Mouse (Mus musculus): Measurements from ENCODE around the gene Ubc. TPM values are rescaled to one million over a fixed set of nuclear protein-coding genes. Genes with fewer than 3 reads are reported as not detected.
"Not testable (repeated sequence)": the region's sequence is repeated elsewhere in the genome, so short reads cannot be mapped to it uniquely, and the experiment has no call there.

The Ubc gene
- polyA plus RNA-seq, 1 experiment from 2014 or later: 1,143 TPM

GRCm38 (mm10) chr5:125395008-125395407 lies 5.0 kb upstream of the Ubc start:
- Histone ChIP-seq H3K36me3 (ENCODE audit: control insufficient read depth, insufficient read depth, low read length) (no peaks in the 10 kb centered on the region), H3K9me3 (ENCODE audit: control insufficient read depth, low read length) (no peaks in the 10 kb centered on the region), H3K27me3 (ENCODE audit: control insufficient read depth, insufficient read depth, low read length) (no peaks in the 10 kb centered on the region), H3K27ac (ENCODE audit: low read depth, low read length) (peak overlapping the region; percentile 97; the same call in 1 of the 2 replicates), H3K4me1 (ENCODE audit: control insufficient read depth, insufficient read depth, low read length) (peaks cover 19% of the 10 kb centered on the region), H3K4me2 (ENCODE audit: low read depth) (no peak overlapping the region), H3K4me3 (ENCODE audit: low read depth, low read length) (no peak overlapping the region), H3K9ac (ENCODE audit: low read length) (peak overlapping the region; percentile 33; the same call in 1 of the 2 replicates)
- WGBS: 64% methylated on average over 3 of the region's 3 CpGs
- ATAC-seq (ENCODE audit: insufficient read depth, low FRiP score, low TSS enrichment) (no peak), DNase-seq (ENCODE audit: low spot score) (no peak)

- Histone ChIP-seq H3K27ac (ENCODE audit: low read depth, low read length) (peak overlapping the region; percentile 97), H3K27me3 (ENCODE audit: control insufficient read depth, insufficient read depth, low read length) (no peaks in the 10 kb centered on the region), H3K4me3 (ENCODE audit: low read depth, low read length) (peak overlapping the region; percentile 24; the same call in 1 of the 2 replicates), H3K9ac (ENCODE audit: low read length) (peak overlapping the region; percentile 56), H3K4me2 (ENCODE audit: low read depth) (peak overlapping the region; percentile 45), H3K4me1 (ENCODE audit: control insufficient read depth, insufficient read depth, low read length) (peaks cover 19% of the 10 kb centered on the region), H3K36me3 (ENCODE audit: control insufficient read depth, insufficient read depth, low read length) (no peaks in the 10 kb centered on the region), H3K9me3 (ENCODE audit: control insufficient read depth, low read length) (no peaks in the 10 kb centered on the region)
- WGBS: 20% methylated on average over 22 of the region's 25 CpGs
- ATAC-seq (ENCODE audit: insufficient read depth, low FRiP score, low TSS enrichment) (peak; percentile 67), DNase-seq (ENCODE audit: low spot score) (peak; percentile 88)
These were observed 3.9 kb upstream of the Ubc start for GRCm38 (mm10) chr5:125393622-125394603.

- H3K4me1 ChIP-seq (ENCODE audit: control insufficient read depth, insufficient read depth, low read length): peaks cover 21% of the 10 kb centered on the region
- peak overlapping the region; percentile 56 for H3K9ac ChIP-seq (ENCODE audit: low read length)
- no peaks in the 10 kb centered on the region for H3K36me3 ChIP-seq (ENCODE audit: control insufficient read depth, insufficient read depth, low read length)
- peak overlapping the region; percentile 45 for H3K4me2 ChIP-seq (ENCODE audit: low read depth)
- peak; percentile 93 for DNase-seq (ENCODE audit: low spot score)
- peak; percentile 84 for ATAC-seq (ENCODE audit: insufficient read depth, low FRiP score, low TSS enrichment)
- H3K27ac ChIP-seq (ENCODE audit: low read depth, low read length): peak overlapping the region; percentile 97
- H3K9me3 ChIP-seq (ENCODE audit: control insufficient read depth, low read length): no peaks in the 10 kb centered on the region
- no peaks in the 10 kb centered on the region for H3K27me3 ChIP-seq (ENCODE audit: control insufficient read depth, insufficient read depth, low read length)
- under 1% methylated on average over 20 of the region's 20 CpGs for WGBS
- H3K4me3 ChIP-seq (ENCODE audit: low read depth, low read length): peak overlapping the region; percentile 24
These were observed 3.1 kb upstream of the Ubc start for GRCm38 (mm10) chr5:125392977-125393621.

GRCm38 (mm10) chr5:125392618-125392976 lies 2.6 kb upstream of the Ubc start:
- Histone ChIP-seq H3K27me3 (ENCODE audit: control insufficient read depth, insufficient read depth, low read length) (no peaks in the 10 kb centered on the region), H3K36me3 (ENCODE audit: control insufficient read depth, insufficient read depth, low read length) (no peaks in the 10 kb centered on the region), H3K27ac (ENCODE audit: low read depth, low read length) (peak overlapping the region; percentile 97), H3K4me1 (ENCODE audit: control insufficient read depth, insufficient read depth, low read length) (peaks cover 21% of the 10 kb centered on the region), H3K4me3 (ENCODE audit: low read depth, low read length) (peak overlapping the region; percentile 13; the same call in 1 of the 2 replicates), H3K9ac (ENCODE audit: low read length) (peak overlapping the region; percentile 18; the same call in 1 of the 2 replicates), H3K4me2 (ENCODE audit: low read depth) (no peak overlapping the region; the same call in 1 of the 2 replicates), H3K9me3 (ENCODE audit: control insufficient read depth, low read length) (no peaks in the 10 kb centered on the region)
- ATAC-seq (ENCODE audit: insufficient read depth, low FRiP score, low TSS enrichment) (no peak), DNase-seq (ENCODE audit: low spot score) (no peak)
- WGBS: 47% methylated on average over 1 of the region's 1 CpGs

GRCm38 (mm10) chr5:125392176-125392575 lies 2.2 kb upstream of the Ubc start:
- not testable (repeated sequence) for DNase-seq (ENCODE audit: low spot score); H3K9ac ChIP-seq (ENCODE audit: low read length); H3K4me3 ChIP-seq (ENCODE audit: low read depth, low read length); ATAC-seq (ENCODE audit: insufficient read depth, low FRiP score, low TSS enrichment); H3K27ac ChIP-seq (ENCODE audit: low read depth, low read length); H3K4me2 ChIP-seq (ENCODE audit: low read depth); H3K9me3 ChIP-seq (ENCODE audit: control insufficient read depth, low read length); H3K27me3 ChIP-seq (ENCODE audit: control insufficient read depth, insufficient read depth, low read length); H3K36me3 ChIP-seq (ENCODE audit: control insufficient read depth, insufficient read depth, low read length)
- H3K4me1 ChIP-seq (ENCODE audit: control insufficient read depth, insufficient read depth, low read length): peaks cover 21% of the 10 kb centered on the region
- 98% methylated on average over 4 of the region's 4 CpGs for WGBS

- 91% methylated on average over 5 of the region's 5 CpGs for WGBS
- peaks cover 21% of the 10 kb centered on the region for H3K4me1 ChIP-seq (ENCODE audit: control insufficient read depth, insufficient read depth, low read length)
- H3K4me2 ChIP-seq (ENCODE audit: low read depth): no peak overlapping the region
- H3K36me3 ChIP-seq (ENCODE audit: control insufficient read depth, insufficient read depth, low read length): no peaks in the 10 kb centered on the region
- H3K27ac ChIP-seq (ENCODE audit: low read depth, low read length): no peak overlapping the region
- H3K9ac ChIP-seq (ENCODE audit: low read length): no peak overlapping the region
- no peaks in the 10 kb centered on the region for H3K27me3 ChIP-seq (ENCODE audit: control insufficient read depth, insufficient read depth, low read length)
- ATAC-seq (ENCODE audit: insufficient read depth, low FRiP score, low TSS enrichment) (no peak), DNase-seq (ENCODE audit: low spot score) (no peak)
- H3K4me3 ChIP-seq (ENCODE audit: low read depth, low read length): no peak overlapping the region
- H3K9me3 ChIP-seq (ENCODE audit: control insufficient read depth, low read length): no peaks in the 10 kb centered on the region
These were observed 1.6 kb upstream of the Ubc start for GRCm38 (mm10) chr5:125391609-125392008.

GRCm38 (mm10) chr5:125390906-125391477 lies 990 bp upstream of the Ubc start:
- H3K4me3 ChIP-seq (ENCODE audit: low read depth, low read length): no peak overlapping the region
- WGBS: 91% methylated on average over 3 of the region's 3 CpGs
- no peak overlapping the region for H3K4me2 ChIP-seq (ENCODE audit: low read depth)
- H3K27me3 ChIP-seq (ENCODE audit: control insufficient read depth, insufficient read depth, low read length): no peaks in the 10 kb centered on the region
- no peaks in the 10 kb centered on the region for H3K36me3 ChIP-seq (ENCODE audit: control insufficient read depth, insufficient read depth, low read length)
- no peak overlapping the region for H3K9ac ChIP-seq (ENCODE audit: low read length)
- H3K27ac ChIP-seq (ENCODE audit: low read depth, low read length): no peak overlapping the region
- peaks cover 21% of the 10 kb centered on the region for H3K4me1 ChIP-seq (ENCODE audit: control insufficient read depth, insufficient read depth, low read length)
- H3K9me3 ChIP-seq (ENCODE audit: control insufficient read depth, low read length): no peaks in the 10 kb centered on the region
- ATAC-seq (ENCODE audit: insufficient read depth, low FRiP score, low TSS enrichment): no peak
- DNase-seq (ENCODE audit: low spot score): no peak

GRCm38 (mm10) chr5:125389131-125389578 lies 847 bp downstream of the Ubc start, which contains the start of gene Gm10382:
Gene Gm10382, plus strand, starts transcription at chr5:125389322.
- peak; percentile 82 for DNase-seq (ENCODE audit: low spot score)
- Histone ChIP-seq H3K27ac (ENCODE audit: low read depth, low read length) (peak within 1 kb of the TSS; percentile 94), H3K4me2 (ENCODE audit: low read depth) (peak within 1 kb of the TSS; percentile 94), H3K27me3 (ENCODE audit: control insufficient read depth, insufficient read depth, low read length) (no peaks in the 10 kb centered on the region), H3K4me1 (ENCODE audit: control insufficient read depth, insufficient read depth, low read length) (peaks cover 15% of the 10 kb centered on the region), H3K4me3 (ENCODE audit: low read depth, low read length) (peak within 1 kb of the TSS; percentile 98), H3K9me3 (ENCODE audit: control insufficient read depth, low read length) (no peaks in the 10 kb centered on the region), H3K36me3 (ENCODE audit: control insufficient read depth, insufficient read depth, low read length) (0 out of 2 replicates have a peak, but pooled peaks cover 2% of the 10 kb centered on the region), H3K9ac (ENCODE audit: low read length) (peak within 1 kb of the TSS; percentile 90)
- ATAC-seq (ENCODE audit: insufficient read depth, low FRiP score, low TSS enrichment): peak; percentile 3; the same call in 1 of the 2 replicates
- under 1% methylated on average over 41 of the region's 41 CpGs for WGBS
